Mouse (Mus musculus): ENCODE results near the gene Stard3.

The Stard3 gene

DNA sequence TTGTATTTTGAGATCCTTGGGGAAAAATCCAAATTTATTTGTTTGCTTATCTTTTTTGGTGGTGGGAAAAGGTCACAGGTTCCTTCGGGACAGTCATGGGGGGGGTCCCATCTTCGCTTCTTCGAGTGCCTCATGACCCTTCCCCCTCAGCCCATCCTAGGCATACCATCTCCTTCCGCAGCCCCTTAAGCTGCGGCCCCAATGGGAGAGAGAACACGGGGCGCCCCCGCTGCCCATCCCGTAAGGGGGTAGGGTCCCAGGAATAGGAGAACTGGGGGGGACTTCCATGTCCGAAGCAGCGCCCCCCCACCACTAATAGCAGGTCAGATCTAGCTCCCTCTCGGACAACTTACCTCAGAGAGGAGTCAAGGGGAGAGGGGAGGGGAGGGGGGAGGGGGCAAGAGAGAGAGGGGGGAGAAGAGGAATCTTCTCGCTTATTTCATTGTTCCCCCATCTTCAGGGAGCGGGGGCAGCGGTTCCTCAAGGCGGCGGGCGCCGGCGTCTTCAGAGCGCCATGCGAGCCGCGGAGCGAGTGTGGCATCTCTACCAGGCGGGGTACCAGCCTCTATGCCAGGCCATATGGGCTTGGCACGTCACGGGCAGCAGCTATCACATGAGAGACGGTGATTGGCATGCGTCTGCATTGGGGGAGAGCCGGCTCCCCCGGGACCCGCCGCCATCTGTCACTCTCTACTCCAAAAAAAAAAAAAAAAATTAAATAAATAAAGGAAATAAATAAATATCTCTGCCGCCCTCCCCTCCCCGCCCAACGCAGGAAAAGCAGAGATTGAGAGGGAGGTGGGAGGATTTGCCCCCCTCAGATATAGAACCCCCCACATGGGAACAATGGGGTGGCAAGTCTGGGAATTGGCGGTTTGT lies 28.8 kb upstream of the Stard3 start, which contains the start of gene Neurod2:
Gene Neurod2 (minus strand): TSS at position 568 of the 879 bp plus-strand sequence.
- no peak for DNase-seq

DNA sequence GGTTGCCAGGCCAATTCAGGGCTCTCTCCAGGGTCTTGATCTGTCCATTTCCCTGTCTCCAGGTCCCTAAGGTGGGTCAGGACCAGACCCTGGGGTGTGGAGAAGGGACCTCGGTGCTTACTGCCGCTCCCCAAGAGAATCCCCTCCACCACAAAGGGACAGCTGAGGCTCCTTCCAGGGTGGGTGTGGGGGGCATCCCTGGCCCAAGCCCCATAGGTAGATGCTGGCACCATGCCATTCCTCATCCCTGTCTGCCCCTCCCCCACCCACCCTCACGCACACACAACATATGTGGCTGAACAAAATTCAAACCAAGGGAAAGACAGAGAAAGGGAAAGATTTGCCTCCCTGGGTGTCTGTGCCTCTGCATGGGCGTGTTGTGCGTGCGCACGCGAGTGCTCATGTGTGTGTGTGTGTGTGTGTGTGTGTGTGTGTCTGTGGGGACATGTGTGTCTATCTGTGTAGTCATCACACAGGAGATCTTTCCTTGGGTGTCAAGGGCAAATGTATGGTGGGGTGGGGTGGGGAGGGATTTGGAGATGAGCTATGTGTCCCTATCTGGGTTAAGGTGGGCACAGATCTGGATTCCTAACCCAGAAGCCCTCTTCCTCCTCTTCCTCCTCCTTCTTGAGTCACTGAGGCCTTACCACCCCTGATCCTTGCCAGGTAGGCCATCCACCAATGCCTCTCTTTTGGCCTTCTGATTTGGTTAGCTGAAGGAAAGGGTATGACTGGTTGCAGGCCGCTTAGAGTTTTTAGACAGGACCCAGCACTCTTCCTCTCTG lies 28.0 kb upstream of the Stard3 start:
- no peak for DNase-seq

DNA sequence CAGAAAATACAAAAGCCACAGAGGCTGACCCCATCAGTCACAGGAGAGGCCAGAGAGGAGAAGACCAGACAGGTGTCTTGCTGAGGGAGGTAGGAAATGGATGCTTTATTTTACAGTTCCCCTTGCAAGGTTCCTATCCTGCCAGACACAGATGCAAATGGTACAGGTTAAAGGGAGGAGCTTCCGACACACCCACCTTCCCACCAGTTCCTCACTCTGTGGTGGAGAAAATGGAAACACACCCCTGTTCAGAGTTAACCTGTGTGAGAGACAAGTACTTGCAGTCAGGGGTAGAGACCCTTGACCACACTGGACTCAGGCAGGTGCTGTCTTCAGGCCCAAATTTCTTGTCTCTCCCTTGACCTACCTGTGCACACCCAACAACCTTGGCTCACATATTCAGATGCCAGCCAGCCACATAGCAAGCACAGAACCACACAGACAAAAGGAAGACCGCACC lies 27.4 kb upstream of the Stard3 start:
- no peak for DNase-seq

DNA sequence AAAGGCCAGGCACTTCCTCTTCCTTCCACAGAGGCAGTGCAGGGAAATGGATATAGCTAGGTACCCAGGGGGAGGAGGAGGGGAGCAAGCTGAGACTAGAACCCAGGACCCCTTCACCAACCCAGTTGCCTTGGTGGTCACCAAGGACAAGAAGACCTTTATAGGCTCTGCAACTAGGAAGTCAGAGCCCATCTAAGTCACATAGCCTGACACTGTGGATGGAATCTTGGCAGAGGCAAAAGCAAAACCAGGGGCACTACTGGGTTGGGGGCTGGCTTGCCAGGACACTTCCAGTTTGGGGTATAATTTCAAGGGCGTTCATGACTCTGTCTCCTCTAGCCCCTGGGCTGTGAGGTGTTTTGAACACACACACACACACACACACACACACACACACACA lies 26.8 kb upstream of the Stard3 start:
- no peak for DNase-seq

DNA sequence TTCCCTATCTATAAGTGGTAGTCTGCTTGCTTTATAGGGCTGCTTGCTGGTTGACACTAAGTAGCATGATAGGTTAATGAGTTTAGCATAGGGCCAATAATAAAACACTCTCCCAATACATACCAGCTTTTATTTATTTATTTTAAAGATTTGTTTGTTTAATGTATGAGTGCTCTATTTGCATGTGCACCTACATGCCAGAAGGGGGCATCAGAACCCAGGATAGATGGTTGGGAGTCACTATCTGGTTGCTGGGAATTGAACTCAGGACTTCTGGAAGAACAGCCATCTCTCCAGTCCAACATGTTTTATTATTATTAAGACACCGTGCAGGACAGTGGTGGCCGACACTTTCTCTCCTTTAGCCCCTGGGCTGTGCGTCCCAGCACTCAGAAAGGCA lies 26.0 kb upstream of the Stard3 start:
- DNase-seq = no peak

DNA sequence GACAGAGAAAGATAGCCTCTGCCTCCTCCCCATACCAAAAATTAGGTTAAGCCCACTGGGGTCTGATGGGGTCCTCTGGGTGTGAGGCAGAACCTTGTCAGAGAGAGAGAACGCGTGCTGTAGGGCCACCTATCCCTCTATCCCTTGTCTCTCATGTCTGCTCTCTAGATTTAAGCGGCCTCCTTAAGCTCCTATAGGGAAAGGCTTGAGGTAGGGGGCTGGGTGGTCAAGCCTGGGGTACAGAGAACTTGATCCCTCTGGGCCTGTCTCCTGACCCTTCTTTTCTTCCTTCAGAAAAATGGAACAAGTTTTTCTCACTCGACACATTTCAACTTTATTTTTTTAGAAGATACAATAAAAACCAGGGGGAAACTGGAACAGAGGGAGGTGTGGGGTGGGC lies 25.3 kb upstream of the Stard3 start:
- no peak for DNase-seq

DNA sequence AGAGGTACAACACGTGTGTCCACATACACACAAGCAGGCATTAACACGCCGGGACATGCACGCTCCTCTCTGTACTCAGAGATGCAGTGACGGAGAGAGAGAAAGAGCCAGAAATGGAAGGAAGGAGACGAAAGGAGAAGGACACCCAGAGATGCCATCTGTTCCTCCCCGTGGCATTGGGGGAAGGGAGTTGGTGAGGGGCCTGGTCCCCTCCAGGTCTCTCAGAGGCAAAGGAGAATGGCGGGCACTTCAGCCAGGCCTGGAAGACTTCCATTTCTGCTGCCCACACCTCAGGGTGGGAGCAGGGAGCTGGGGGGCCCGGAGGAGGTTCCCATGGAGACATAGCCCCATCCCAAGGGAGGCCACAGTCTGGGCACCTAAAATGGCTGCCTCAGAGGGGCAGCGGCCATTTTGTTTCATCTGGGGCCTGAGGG lies 24.9 kb upstream of the Stard3 start:
- no peak for DNase-seq

DNA sequence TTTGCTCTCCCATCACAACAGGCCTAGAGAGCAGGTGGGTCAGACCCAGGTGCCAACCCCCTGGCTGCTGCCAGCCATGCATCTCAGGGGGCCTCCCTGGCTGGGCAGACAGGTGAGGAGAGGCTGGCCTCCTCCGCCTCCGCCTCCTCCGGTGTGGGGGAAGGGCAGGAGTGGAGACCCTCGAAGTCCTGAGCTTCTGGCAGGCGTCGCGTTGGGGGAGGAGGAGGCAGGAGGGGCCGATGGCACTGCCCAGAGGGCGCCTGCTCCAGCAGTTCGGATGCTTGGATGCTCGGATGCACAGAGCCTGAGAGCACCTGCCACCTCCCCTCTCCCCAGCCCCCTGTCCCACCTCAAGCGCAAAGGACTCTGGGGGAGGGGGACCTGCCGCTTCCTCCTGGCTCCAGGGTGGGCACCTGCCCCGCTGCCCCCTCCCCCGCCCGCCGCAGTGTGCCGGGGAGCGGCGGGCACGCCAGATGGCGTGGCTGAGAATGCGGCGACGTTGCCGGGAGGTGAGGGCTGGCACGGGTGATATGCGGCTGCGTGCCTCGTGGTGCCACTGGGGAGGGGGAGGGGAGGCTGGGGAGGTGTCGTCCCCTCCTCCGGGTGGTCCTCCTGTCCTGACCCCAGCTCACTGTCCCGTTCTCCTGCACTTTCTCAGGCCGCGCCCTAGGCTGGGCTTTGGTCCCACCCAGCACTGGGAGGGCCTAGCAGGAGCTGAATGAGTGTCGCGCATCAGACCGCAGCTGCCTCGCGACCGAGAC lies 24.0 kb upstream of the Stard3 start:
- DNase-seq = no peak

DNA sequence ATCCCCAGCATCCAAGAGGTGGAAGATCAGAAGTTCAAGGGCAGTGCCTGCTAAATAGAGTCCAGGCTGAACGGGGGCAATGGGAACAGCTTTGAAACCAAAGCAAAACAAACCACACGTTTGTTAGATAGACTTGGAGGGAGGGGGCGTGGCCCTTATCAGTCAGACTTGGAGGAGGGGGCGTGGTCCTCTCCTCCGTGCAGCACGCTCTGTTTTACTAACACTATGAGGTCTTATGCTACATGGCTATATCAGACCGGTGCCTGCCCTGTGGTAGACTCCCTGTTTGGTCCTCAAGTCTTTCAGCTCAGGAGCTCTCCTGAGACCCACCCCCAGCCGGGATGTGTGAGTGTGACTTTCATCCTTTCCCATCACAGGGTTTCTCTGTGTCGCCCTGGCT lies 22.9 kb upstream of the Stard3 start:
- DNase-seq = no peak

DNA sequence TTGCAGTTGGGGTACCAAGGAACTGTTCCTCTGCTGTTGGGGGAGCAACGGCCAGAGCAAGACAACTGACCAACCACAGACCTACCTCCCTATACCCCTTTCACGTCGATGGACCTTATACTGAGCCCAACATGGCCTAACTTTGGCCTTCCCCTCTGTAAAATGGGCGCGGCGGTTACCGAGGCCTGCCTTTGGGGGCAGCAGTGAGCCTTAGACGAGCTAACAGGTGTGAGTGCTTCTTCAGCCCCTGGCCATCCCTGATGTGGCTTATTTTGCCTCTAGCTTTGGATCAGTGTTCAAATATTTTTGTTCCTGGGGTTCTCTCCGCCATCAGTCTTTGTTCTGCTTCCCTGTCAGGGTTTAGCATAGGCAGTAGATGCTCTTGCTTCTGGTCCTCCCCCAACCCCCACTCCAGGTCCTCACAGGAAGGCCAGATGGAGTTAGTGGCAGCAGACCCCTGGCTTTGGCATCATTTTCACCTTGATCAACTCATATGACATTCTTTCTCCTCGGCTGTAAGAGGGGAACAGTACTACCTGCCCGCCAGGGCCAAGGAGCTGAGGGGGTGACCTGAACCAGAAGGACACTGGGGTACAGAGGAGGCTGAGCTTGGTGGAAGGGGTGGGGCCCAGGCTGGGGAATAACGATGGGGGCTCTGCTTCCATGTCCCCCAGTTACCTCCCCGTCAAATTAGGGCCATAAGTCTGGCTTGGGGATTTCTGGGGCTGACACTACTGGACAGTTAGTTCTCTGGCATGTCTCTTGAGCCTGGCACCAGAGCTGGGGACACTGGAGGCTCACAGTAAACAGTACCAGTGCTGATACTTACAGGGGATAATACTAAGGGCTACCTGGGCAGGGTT lies 21.7 kb upstream of the Stard3 start:
- no peak for DNase-seq

DNA sequence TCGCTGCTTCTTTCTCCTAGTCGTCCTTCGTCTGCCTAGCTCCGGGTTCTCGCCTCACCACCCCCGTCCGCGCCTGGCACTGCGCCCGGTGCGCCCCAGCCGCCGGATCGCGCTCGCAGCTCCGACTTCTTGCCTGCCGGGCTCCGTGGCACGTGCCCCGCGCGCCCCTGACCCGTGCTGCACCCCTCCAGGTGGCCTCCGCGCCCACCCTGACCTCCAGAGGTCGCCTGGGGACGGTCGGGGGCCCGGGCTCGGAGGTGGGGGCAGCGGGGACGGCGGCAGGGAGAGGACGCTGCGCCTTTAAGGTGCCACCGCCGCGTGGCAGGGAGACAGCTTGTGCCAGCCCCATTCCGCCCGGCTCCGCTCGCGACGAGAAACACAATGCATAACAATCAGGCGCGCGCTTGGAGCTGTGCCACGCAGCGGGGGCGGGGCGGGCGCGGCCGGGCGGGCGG lies 19.6 kb upstream of the Stard3 start:
- DNase-seq = no peak

DNA sequence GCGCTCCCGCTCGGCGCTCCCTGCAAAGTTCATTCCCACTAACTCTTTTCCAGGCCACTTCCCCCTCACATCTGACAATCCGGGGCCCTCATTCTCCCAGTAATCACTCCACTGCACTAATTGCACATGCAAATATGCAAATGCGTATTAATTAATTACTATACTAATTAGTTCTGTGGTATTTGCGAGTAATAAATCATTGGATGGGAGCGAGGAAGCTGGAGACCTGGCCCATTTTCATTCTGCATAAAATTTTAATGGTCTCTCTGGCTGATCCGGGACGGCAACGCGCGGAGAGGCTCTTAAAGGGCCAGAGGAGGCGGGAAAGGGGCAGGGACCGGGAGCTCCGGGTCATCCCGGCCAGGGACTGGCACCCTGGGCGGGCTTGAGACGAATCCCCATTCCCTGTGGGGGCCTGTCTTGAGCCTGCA lies 19.1 kb upstream of the Stard3 start:
- DNase-seq = no peak

DNA sequence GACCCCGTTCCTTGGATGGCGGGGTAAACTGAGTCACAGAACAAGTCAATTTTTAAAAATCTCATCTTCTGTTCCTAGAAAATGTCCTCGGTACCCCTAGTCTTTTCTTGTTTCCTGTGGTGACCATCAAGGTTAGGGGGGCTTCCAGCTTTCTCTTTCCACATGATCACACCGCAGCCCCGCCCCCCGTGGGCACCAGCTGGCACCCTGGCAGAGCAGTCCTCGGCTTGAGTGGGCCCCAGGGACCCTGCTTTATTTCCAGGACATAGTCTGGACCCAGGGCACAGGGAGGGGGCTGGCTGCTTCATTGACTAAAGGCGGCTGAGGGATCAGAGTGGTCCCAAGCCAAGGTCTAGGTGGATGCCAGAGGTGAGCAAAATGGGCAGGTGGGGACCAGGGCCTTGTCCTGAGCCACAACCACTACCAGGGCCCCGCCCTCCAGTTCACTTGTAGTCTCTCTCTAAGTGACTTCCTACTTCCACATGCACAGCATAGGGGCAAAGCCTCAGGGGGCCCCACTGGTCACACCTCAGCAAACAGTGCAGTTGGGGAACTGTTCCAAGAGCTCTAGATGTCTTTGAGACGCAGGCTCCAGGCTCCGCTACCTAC lies 18.4 kb upstream of the Stard3 start:
- DNase-seq = no peak

DNA sequence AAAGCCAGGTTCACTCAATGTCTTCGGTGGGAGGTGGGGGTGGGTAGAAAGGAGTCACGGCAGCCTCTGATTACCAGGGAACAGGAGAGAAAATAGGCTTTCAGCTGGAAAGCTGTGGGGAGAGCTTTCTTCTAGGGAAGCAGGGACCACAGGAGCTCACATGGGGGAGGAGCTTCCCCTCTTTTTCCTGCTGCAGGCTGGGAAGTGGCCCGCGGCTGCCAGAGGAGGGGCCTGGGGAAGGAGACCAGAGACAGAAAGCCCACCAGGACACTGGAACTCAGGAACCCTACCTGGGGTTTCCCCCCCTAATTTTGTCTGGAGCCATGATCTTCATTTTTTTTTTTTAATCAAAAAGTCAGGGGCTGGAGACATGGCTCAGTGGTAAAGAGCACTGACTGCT lies 17.6 kb upstream of the Stard3 start:
- DNase-seq = no peak

DNA sequence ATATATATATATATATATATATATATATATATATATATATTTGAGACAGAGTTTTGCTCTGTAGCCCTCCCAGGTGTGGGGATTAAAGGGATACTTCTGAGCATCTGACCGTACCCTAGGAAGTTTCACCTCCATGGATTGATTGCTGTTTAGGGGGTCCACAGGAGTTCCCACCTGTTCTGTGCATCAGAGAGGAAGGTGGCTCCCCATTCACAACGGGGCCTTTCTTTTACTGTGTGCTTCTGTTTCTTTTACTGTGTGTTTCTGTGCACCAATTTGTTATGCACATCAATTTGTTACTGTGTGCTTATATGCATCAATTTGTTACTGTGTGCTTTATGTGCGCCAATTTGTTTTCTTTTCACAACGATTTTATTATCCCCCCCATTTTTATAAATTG lies 17.0 kb upstream of the Stard3 start:
- DNase-seq = no peak

DNA sequence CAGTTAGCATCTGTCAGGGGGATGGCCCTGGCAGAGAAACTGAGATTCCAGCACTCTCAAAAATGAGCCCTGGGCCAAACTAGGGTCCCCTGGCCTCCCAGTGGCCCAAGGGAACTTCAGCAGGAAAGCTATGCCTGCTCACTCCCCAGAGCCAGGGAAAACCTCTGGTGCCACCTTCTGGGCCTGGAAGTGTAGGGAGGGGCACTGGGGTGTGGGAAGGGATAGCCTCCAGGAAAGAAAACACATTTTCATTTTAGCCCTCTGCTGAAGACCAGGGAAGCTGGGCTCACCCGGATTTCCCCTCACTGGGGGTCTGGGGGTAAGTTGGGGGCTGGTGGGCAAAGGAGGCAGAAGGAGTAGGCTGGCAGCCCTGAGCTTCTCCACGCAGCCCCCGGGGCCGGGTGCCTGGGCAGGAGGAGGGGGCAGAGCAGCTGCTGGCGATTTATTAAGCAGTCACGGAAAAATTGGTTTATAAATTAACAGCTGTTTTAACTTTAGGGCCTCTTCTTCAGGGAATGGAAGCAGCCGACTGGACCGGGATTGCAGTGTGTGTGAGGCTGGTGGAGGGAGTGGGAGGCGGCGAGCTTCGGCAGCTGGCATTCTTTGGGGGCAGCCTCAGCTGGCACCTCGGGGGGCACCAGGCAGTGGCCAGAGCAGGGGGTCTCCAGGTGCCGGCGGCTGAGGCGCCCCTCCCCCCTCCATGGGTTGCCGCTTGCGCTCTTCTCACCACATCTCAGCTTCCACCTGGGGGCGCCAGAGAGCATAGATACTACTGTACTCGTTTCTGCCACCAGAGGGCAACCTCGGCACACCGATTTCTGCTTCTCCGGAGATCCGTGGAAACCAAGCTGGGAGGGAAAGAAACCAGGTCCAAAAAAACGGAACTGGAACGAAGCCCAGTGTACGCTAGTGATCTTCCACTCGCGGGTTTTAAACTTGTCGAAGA lies 15.9 kb upstream of the Stard3 start:
- DNase-seq = peak; percentile 64 to 69

DNA sequence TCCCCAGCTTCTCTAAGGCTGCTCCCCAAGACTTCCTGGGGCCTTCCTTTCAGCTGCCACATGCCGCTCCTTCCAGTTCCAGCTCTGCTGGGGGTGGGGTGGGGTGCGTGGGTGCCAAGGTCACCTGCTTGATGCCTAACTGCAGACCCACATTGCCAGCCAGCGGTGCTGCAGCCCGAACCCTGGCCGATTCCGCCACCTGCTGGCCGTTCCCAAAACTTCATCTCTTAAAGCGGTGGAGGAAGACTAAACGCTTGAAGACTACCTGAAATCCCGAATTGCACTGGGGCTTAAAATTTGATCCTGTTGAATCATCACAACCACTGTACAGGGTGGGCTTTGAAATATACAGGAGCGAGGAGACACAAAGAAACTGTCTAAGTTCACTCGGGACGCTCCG lies 12.9 kb upstream of the Stard3 start:
- peak; percentile 53 to 64 for DNase-seq

DNA sequence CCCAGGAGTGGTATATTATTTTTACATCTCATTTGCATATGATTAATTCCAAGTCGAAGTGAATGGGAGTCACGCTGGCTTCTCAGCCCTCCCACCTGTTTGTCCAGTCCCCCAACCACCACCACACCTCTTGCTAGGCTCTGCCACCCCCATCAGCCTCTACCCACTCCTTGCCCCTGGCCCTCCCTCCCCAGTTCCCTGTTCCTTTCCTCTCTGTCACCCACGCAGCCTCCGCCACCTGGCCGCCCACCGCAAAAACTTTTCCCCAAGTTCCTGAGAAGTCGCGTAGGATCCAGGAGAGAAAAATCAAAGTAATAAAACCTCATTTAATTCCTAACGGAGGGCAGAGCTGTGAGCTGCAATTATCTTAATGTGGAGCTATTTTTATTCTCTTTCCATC lies 12.0 kb upstream of the Stard3 start:
- no peak for DNase-seq

DNA sequence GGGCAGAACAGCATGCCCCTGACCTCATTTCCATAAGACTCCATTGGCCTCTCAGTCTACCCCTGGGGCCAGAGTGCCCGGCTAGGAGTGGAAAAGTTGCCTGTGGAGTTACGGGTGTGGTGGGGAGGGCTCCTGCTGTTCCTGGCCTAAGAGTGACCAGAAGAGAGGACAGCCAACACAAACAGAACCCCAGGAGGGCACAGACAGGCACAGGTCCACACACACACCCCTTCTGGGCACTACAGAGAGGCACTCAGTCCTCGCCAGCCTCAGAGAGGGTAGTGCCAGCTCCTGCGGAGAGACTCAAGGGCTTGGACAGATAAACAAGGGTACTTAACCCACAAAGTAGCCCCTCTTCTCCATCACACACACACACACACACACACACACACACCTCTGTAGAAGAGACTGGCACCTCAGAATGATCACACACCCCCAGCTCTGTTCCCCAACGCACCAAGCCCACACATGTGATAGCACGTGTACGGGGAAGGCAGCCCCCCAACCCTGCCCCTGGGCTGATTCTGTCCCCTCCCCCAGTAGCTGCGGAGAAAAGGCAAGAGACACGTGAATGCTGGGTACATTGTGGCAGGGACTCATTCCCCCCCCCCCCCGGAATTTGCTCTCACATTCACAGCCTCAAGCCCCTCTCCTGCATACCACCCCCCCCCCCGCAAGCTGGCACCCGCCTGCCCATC lies 10.6 kb upstream of the Stard3 start:
- no peak for DNase-seq

All from thymus, adult 18-20 months (tissue).